Mouse (Mus musculus) small intestine, adult 2 months (tissue): ENCODE results near the gene Panx3. TPM values are rescaled to one million over a fixed set of nuclear protein-coding genes. Genes with fewer than 3 reads are reported as not detected.

Experiments used
- H3K27ac ChIP-seq: fragments of 200-500 bp; 2 replicates; pipeline ENCODE4 v1.5.1; 2012; ENCODE audit warnings: low read depth, low read length, control low read depth, inconsistent platforms; ENCODE audit not compliant: insufficient read depth
- H3K27me3 ChIP-seq: fragments of 200-500 bp; 2 replicates; pipeline ENCODE4 v1.6.1; 2012; ENCODE audit warnings: mild to moderate bottlenecking, moderate library complexity, low read length, inconsistent platforms; ENCODE audit not compliant: control insufficient read depth, insufficient read depth
- H3K36me3 ChIP-seq: fragments of 200-500 bp; 2 replicates; pipeline ENCODE4 v1.6.1; 2012; ENCODE audit warnings: mild to moderate bottlenecking, low read length, control low read depth, inconsistent platforms; ENCODE audit not compliant: control insufficient read depth, insufficient read depth
- H3K4me1 ChIP-seq: fragments of 200-500 bp; 2 replicates; pipeline ENCODE4 v1.6.1; 2012; ENCODE audit warnings: low read length, inconsistent platforms, mixed read lengths; ENCODE audit not compliant: control insufficient read depth, insufficient read depth, insufficient read length
- H3K4me3 ChIP-seq: fragments of 200-500 bp; 2 replicates; pipeline ENCODE4 v1.5.1; 2012; ENCODE audit warnings: low read depth, mild to moderate bottlenecking, control low read depth, inconsistent platforms, low read length, moderate library complexity
- CTCF ChIP-seq: fragments of 200-500 bp; IDR thresholded peaks from 2 replicates; pipeline ENCODE4 v1.5.1; 2012; ENCODE audit warnings: low read depth, mild to moderate bottlenecking, control low read depth, inconsistent platforms, low read length, moderate library complexity, mixed read lengths; ENCODE audit not compliant: insufficient replicate concordance, insufficient read length; ENCODE audit errors: extremely low read depth
- POLR2A ChIP-seq: fragments of 200-500 bp; IDR thresholded peaks from 2 replicates; pipeline ENCODE4 v1.6.1; 2012; ENCODE audit warnings: low read depth, mild to moderate bottlenecking, control low read depth, inconsistent platforms, low read length, moderate library complexity
- WGBS: fragments of 180-500 bp; shearing (Covaris S2); methylation state at CpG from one replicate; pipeline ENCODE4 v1.1.7; 2018; 5-methylcytosine and 5-hydroxymethylcytosine counted together
- polyA plus RNA-seq: library from polyadenylated mRNA; depleted of rRNA; stranded (reverse); fragments of >200 nt; gene quantifications from 2 replicates; pipeline ENCODE4 v1.2.3, GENCODE M21; 2012

Gene Panx3
- polyA plus RNA-seq, 1 experiment: not detected

DNA sequence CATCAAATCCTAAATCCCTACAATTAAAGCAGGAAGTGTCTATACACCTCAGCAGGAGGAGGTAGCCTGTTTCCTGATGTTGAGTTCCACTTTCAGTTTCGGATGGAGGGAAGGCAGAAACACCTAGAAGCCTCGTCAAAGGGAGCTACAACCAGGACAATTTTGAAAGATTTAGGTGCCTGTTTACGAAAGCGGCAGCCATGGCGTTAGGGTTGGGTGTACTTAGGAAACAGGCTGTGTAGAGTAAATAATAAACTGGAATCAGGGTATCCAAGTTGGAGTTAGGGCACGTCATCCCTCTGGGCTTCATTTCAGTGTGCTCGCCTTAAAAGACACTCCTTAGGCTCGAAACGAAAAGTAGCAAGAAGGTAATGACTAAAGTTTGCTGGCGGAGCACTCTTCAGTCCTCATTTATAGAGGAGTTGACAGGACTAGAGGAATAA lies 12.6 kb downstream of the Panx3 start:
- under 1% methylated on average over 10 of the region's 10 CpGs for WGBS
- peaks cover 26% of the 10 kb centered on the region for H3K36me3 ChIP-seq
- no peaks in the 10 kb centered on the region for H3K27me3 ChIP-seq
- TF ChIP-seq CTCF (no peak), POLR2A (no peak)
- H3K4me1 ChIP-seq: no peaks in the 10 kb centered on the region
- H3K27ac ChIP-seq: peak overlapping the region; percentile 97
- peak overlapping the region; percentile 93 for H3K4me3 ChIP-seq

DNA sequence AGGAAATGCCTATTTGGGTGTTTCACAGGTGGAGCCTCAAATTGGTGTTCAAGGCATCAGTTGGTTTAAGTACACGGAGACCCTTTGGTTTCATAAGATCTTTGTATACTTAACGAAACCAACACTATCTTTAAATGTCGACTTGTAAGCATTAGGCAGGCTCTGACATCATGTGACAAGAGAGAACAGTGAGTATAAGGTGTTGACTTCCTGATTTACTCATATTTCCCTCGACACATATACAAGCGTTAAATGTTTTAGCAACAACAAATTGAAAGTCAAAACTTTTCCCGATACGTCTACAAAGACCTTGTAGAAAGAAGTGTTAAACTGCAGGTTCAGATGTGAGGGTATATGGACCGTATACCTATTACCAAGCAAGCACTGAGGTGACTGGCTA lies 13.1 kb downstream of the Panx3 start:
- 27% methylated on average over 8 of the region's 8 CpGs for WGBS
- Histone ChIP-seq H3K4me1 (no peaks in the 10 kb centered on the region), H3K27ac (peak overlapping the region; percentile 7; the same call in 1 of the 2 replicates), H3K4me3 (no peak overlapping the region), H3K27me3 (no peaks in the 10 kb centered on the region), H3K36me3 (peaks cover 31% of the 10 kb centered on the region)
- TF ChIP-seq CTCF (no peak), POLR2A (no peak)

DNA sequence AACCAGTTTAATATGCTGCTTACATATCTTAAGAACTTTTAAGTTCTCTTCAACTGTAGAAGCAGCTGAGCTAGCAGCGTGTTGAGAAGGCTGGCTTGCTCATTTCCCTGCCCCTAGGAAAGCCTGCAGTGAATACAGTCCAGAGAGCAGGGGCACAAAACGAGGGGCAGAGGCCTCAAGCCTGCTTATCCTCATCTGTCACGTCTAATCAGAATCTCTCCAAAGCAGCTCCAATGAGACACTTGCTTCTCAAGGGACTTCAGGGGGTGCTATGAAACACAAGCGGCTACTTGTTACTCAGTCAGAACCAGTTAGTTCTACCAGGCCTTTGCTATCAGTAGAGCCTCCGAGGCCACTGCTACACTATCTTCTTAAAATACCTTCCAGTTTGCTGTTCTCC lies 15.2 kb downstream of the Panx3 start:
- H3K36me3 ChIP-seq: peaks cover 49% of the 10 kb centered on the region
- no peaks in the 10 kb centered on the region for H3K27me3 ChIP-seq
- no peak overlapping the region for H3K27ac ChIP-seq
- 88% methylated on average over 5 of the region's 5 CpGs for WGBS
- no peaks in the 10 kb centered on the region for H3K4me1 ChIP-seq
- no peak for TF ChIP-seq POLR2A
- TF ChIP-seq CTCF: no peak
- no peak overlapping the region for H3K4me3 ChIP-seq

DNA sequence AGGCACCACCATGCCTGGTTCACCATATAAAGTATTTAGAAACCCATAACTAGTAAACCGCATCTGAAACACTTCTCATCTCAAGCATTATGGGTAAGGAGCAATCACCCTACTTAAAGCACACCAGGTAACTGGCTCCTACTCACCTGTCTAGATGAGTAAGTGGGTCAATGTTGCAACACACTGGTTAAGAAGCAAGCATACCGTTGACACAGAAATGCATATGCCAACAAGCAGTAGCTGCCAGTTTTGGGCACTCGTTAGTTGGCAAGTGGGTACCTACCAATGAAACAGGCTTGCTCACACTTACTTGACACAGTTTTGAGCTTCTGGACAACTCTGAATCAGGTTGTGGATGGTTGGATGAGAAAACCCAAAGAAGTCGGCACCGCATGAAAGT lies 18.4 kb downstream of the Panx3 start:
- peaks cover 72% of the 10 kb centered on the region for H3K36me3 ChIP-seq
- no peaks in the 10 kb centered on the region for H3K27me3 ChIP-seq
- WGBS: 92% methylated on average over 5 of the region's 5 CpGs
- H3K27ac ChIP-seq: no peak overlapping the region
- H3K4me3 ChIP-seq: no peak overlapping the region
- H3K4me1 ChIP-seq: no peaks in the 10 kb centered on the region
- no peak for TF ChIP-seq CTCF
- TF ChIP-seq POLR2A: no peak

DNA sequence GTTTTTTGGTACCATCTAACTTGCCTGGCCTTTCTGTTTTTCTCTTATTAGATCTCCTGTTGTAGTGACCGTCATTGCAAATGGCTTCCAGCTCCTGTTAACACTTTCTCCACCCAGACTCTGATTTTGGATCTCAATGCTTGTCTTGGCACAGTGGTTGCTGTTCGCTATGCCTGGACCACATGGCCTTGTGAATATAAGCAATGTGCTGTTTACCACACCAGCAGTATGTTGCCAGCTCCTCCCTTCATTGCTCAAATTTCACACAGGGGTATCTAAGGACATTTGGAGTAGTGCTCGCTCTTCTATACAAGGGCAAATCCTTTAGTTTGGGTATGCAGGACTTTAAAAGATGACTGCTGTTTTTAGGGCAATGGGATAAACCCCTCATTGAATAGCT lies 22.8 kb downstream of the Panx3 start:
- Histone ChIP-seq H3K36me3 (peaks cover 61% of the 10 kb centered on the region), H3K4me1 (no peaks in the 10 kb centered on the region)
- 84% methylated on average over 3 of the region's 3 CpGs for WGBS

DNA sequence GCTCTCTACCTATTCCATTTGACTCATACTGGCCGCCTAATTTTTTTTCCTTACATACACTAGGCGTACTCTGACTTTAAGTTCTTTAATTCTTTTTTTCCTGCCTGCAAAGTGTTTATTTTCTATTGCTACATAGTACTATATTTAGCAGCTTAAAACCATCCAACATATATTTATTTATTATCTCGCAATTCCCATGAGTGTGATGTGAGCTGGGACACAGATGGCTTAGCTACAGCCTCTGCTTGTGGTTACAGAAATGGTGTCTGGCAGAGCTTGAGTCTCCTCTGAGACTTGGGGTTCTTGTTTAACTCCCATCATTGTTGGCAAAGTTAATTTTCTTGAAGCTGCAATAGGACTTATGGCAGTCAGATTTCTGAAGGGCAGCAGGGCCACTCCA lies 30.3 kb downstream of the Panx3 start:
- 90% methylated on average over 3 of the region's 3 CpGs for WGBS
- TF ChIP-seq CTCF: no peak
- no peak for TF ChIP-seq POLR2A

More for the DNA sequence above, 22.8 kb downstream of the Panx3 start:
- TF ChIP-seq CTCF (no peak), POLR2A (no peak)
- Histone ChIP-seq H3K27me3 (no peaks in the 10 kb centered on the region), H3K27ac (no peak overlapping the region), H3K4me3 (no peak overlapping the region)

DNA sequence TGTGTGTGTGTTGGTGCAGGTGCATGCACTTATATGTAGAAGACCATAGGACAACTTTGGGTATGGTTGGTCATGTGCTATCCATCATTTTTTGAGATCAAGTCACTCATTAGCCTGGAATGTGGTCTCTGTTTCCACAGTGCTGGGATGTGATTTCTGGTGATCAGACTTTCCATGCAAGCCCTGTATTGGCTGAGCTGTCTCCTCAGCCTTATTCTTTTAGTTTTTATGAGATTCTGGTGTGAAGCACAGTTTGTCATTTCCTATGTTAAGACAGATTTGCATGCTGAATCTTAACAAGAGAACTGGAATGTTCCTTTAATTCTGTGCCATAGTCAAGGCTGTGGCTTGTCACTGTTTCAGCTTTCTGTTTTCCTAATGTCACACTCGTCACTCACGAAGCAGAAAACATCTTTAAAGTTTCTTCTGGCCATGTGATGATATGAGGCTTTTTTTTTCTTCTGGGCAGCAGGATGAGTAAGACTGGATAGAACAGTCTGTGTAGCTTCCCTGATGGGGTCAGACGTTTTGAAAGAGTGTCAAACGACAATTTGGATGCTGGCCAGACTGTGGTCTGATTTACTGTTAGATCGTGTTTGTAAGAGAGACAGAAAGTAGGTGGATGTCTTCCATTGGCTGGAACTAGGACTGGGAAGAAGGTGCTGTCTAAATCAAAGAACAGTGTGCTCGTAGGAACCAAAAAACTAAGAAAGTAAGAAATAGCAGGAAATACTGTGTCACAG lies 32.1 kb downstream of the Panx3 start:
- no peak overlapping the region for H3K27ac ChIP-seq
- no peaks in the 10 kb centered on the region for H3K4me1 ChIP-seq
- H3K4me3 ChIP-seq: no peak overlapping the region
- H3K36me3 ChIP-seq: peaks cover 19% of the 10 kb centered on the region
- WGBS: 56% methylated on average over 6 of the region's 6 CpGs
- no peak for TF ChIP-seq CTCF
- TF ChIP-seq POLR2A: no peak
- no peaks in the 10 kb centered on the region for H3K27me3 ChIP-seq

More for the DNA sequence above, 30.3 kb downstream of the Panx3 start:
- peaks cover 17% of the 10 kb centered on the region for H3K36me3 ChIP-seq
- no peaks in the 10 kb centered on the region for H3K4me1 ChIP-seq
- H3K4me3 ChIP-seq: no peak overlapping the region
- H3K27ac ChIP-seq: no peak overlapping the region
- no peaks in the 10 kb centered on the region for H3K27me3 ChIP-seq

DNA sequence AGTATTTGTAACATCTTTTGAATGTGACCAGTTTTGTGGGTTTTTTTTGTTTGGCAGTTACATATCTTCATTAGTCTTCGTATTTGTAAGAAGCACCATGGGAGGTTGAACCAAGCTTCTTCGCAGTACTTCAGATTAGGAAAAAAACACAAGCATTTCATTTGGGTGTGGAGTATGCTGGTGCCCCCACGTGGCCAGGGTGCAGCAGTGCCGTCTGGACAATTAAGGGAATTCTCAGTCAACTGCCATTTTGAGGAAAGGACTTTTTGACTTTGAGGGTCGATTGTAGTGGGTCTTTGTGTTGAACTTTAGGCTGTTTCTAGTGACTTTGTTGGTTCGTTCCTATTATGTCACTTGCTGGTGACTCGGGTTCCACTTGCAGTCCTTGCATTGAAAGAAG lies 32.7 kb downstream of the Panx3 start:
- TF ChIP-seq POLR2A (no peak), CTCF (peak; percentile 70; the same call in 1 of the 2 replicates)
- Histone ChIP-seq H3K27ac (no peak overlapping the region), H3K4me1 (no peaks in the 10 kb centered on the region), H3K36me3 (peaks cover 18% of the 10 kb centered on the region), H3K27me3 (no peaks in the 10 kb centered on the region), H3K4me3 (no peak overlapping the region)
- 20% methylated on average over 7 of the region's 7 CpGs for WGBS
